Mouse (Mus musculus): Measurements from ENCODE around the gene Il2ra.
A peak's percentile ranks its signal among the peaks of the same experiment; 100 is the strongest.

The Il2ra gene

DNA sequence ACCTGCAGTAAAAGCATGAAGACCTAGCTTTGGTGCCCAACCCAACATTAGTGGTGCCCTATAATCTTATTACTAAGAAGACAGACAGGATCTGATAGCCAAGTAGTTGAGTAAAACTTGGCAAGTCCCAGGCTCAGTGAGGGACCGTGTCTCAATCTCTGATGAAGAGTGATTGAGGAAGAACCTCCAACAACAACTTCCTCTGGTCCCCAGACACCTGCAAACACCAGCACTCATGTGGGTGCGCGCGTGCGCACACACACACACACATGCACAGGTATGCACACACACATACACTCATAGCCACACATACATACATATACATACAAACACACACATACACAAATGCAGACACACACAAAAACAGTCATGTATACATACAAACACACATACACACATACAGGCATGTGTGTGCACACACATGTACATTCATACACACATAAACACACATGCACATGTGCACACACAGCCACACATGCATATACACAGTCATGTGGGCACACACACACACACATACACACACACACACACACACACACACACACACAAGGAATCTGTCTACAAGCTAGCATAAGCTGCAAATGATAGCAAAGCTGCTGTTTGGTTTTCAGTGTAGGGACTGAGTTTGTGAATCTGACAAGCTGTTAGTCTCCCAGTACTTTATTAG, 7.0 kb upstream of the Il2ra start:
- peak; percentile 50 for DNase-seq (ENCODE audit: low read depth, low spot score)

GRCm38 (mm10) chr2:11636138-11636480, 6.5 kb upstream of the Il2ra start:
- no peak for DNase-seq (ENCODE audit: low read depth, low spot score)
- H3K36me3 ChIP-seq (ENCODE audit: control insufficient read depth, insufficient read depth, low read length, poor library complexity, severe bottlenecking): no peaks in the 10 kb centered on the region
- no peaks in the 10 kb centered on the region for H3K27me3 ChIP-seq (ENCODE audit: control insufficient read depth, insufficient read depth, low read length, poor library complexity, severe bottlenecking)

More for the DNA sequence above, 7.0 kb upstream of the Il2ra start:
- H3K27me3 ChIP-seq (ENCODE audit: control insufficient read depth, insufficient read depth, low read length, poor library complexity, severe bottlenecking): no peaks in the 10 kb centered on the region
- no peaks in the 10 kb centered on the region for H3K36me3 ChIP-seq (ENCODE audit: control insufficient read depth, insufficient read depth, low read length, poor library complexity, severe bottlenecking)

DNA sequence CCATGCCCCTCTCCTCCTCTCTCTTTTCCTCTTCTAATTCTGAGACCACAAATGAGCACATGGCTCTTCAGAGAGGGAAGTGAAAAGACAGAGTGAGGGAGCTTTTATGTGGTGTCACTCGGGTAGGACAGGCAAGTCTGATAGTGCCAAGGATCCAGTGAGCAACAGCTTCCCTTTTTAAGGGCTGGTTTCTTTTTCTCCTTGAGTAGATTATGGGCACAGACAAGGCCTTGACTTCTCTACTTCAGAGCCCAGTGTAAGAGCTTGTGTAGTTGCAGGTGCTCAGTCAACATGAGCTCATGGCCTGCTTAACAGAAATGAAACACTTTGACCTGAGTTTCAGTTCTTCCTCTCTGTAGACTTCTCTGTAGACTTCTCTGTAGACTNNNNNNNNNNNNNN, 5.5 kb upstream of the Il2ra start:
- peak; percentile 86 for DNase-seq (ENCODE audit: low read depth, low spot score)
- Histone ChIP-seq H3K27me3 (ENCODE audit: control insufficient read depth, insufficient read depth, low read length, poor library complexity, severe bottlenecking) (no peaks in the 10 kb centered on the region), H3K36me3 (ENCODE audit: control insufficient read depth, insufficient read depth, low read length, poor library complexity, severe bottlenecking) (no peaks in the 10 kb centered on the region)

GRCm38 (mm10) chr2:11644057-11644456, 1.4 kb downstream of the Il2ra start:
- Histone ChIP-seq H3K27me3 (ENCODE audit: control insufficient read depth, insufficient read depth, low read length, poor library complexity, severe bottlenecking) (no peaks in the 10 kb centered on the region), H3K36me3 (ENCODE audit: control insufficient read depth, insufficient read depth, low read length, poor library complexity, severe bottlenecking) (no peaks in the 10 kb centered on the region)
- no peak for DNase-seq (ENCODE audit: low read depth, low spot score)

GRCm38 (mm10) chr2:11645297-11645696, 2.7 kb downstream of the Il2ra start:
- Histone ChIP-seq H3K27me3 (ENCODE audit: control insufficient read depth, insufficient read depth, low read length, poor library complexity, severe bottlenecking) (no peaks in the 10 kb centered on the region), H3K36me3 (ENCODE audit: control insufficient read depth, insufficient read depth, low read length, poor library complexity, severe bottlenecking) (no peaks in the 10 kb centered on the region)
- DNase-seq (ENCODE audit: low read depth, low spot score): no peak

GRCm38 (mm10) chr2:11651476-11651875, 8.9 kb downstream of the Il2ra start:
- no peaks in the 10 kb centered on the region for H3K36me3 ChIP-seq (ENCODE audit: control insufficient read depth, insufficient read depth, low read length, poor library complexity, severe bottlenecking)
- DNase-seq (ENCODE audit: low read depth, low spot score): no peak
- no peaks in the 10 kb centered on the region for H3K27me3 ChIP-seq (ENCODE audit: control insufficient read depth, insufficient read depth, low read length, poor library complexity, severe bottlenecking)

GRCm38 (mm10) chr2:11652196-11652595, 9.6 kb downstream of the Il2ra start:
- no peaks in the 10 kb centered on the region for H3K36me3 ChIP-seq (ENCODE audit: control insufficient read depth, insufficient read depth, low read length, poor library complexity, severe bottlenecking)
- DNase-seq (ENCODE audit: low read depth, low spot score): no peak
- H3K27me3 ChIP-seq (ENCODE audit: control insufficient read depth, insufficient read depth, low read length, poor library complexity, severe bottlenecking): no peaks in the 10 kb centered on the region

GRCm38 (mm10) chr2:11652780-11653179, 10.2 kb downstream of the Il2ra start:
- H3K27me3 ChIP-seq (ENCODE audit: control insufficient read depth, insufficient read depth, low read length, poor library complexity, severe bottlenecking): no peaks in the 10 kb centered on the region
- no peak for DNase-seq (ENCODE audit: low read depth, low spot score)
- no peaks in the 10 kb centered on the region for H3K36me3 ChIP-seq (ENCODE audit: control insufficient read depth, insufficient read depth, low read length, poor library complexity, severe bottlenecking)

DNA sequence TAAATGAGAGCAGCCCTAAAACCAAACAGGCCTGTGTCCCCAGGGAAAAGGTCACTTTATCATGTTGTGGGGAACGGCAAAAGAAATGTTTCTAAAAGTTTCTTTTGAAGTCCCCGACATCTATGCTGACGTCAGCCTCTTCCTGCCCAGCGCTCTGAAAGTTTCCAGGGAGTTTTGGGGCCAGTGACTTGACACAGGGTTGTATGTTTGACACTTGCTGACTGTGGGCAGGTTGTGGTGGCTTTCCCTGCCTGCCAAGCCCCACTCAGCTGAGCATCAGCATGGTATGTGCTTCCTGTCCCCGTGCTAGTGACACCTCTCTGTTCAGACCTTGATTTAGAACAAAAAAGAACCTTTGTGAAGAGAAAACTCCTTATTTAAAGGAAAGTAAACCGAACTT, 10.7 kb downstream of the Il2ra start:
- DNase-seq (ENCODE audit: low read depth, low spot score): peak; percentile 89

GRCm38 (mm10) chr2:11653780-11654179, 11.2 kb downstream of the Il2ra start:
- no peaks in the 10 kb centered on the region for H3K27me3 ChIP-seq (ENCODE audit: control insufficient read depth, insufficient read depth, low read length, poor library complexity, severe bottlenecking)
- peak; percentile 52 for DNase-seq (ENCODE audit: low read depth, low spot score)
- no peaks in the 10 kb centered on the region for H3K36me3 ChIP-seq (ENCODE audit: control insufficient read depth, insufficient read depth, low read length, poor library complexity, severe bottlenecking)

More for the DNA sequence above, 10.7 kb downstream of the Il2ra start:
- no peaks in the 10 kb centered on the region for H3K27me3 ChIP-seq (ENCODE audit: control insufficient read depth, insufficient read depth, low read length, poor library complexity, severe bottlenecking)
- no peaks in the 10 kb centered on the region for H3K36me3 ChIP-seq (ENCODE audit: control insufficient read depth, insufficient read depth, low read length, poor library complexity, severe bottlenecking)

DNA sequence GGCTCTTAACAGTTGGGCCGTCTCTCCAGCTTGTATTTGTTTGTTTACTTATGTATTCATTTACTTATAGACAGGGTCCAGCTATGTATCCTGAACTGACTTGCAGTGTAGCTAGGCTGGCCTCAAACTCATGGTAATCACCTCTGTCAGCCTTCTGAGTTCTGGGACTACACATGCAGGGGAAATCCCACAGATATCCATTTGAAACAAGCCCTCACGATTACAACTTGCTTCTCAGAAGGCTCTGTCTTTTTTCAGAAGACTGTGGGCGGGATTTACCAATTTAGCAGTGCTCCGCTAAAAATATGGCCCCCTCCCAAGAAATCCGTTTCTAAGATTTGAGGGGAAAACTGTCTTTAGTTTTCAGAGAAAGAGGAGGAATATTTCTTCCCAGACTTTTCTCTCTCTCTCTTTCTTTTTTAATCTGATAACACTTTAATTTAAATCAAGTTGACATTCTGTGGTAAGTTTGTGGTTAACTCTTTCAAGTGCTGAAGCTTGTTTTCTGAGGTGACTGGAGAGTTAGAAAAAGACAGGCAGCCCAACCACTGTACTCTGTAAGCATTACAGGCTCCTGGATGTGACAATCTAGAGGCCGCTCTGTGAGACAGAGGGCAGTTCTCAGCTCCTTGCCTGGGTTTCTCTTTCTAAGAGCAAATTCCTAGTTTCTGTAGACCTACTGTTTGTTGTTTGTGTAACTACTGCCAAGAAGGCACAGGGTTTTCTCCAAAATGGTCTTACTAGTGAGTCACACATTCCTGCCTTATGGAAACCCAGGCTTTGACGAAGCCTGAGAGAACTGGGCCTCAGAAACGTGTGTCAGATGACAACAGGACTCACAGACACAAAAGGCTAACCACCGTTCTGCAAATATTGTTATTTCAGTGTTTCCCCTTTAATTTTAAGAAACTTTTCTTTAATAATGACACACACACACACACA, 12.7 kb downstream of the Il2ra start:
- no peak for DNase-seq (ENCODE audit: low read depth, low spot score)
- H3K36me3 ChIP-seq (ENCODE audit: control insufficient read depth, insufficient read depth, low read length, poor library complexity, severe bottlenecking): no peaks in the 10 kb centered on the region
- H3K27me3 ChIP-seq (ENCODE audit: control insufficient read depth, insufficient read depth, low read length, poor library complexity, severe bottlenecking): no peaks in the 10 kb centered on the region

GRCm38 (mm10) chr2:11657581-11657980, 15.0 kb downstream of the Il2ra start:
- no peaks in the 10 kb centered on the region for H3K27me3 ChIP-seq (ENCODE audit: control insufficient read depth, insufficient read depth, low read length, poor library complexity, severe bottlenecking)
- no peak for DNase-seq (ENCODE audit: low read depth, low spot score)
- H3K36me3 ChIP-seq (ENCODE audit: control insufficient read depth, insufficient read depth, low read length, poor library complexity, severe bottlenecking): no peaks in the 10 kb centered on the region

DNA sequence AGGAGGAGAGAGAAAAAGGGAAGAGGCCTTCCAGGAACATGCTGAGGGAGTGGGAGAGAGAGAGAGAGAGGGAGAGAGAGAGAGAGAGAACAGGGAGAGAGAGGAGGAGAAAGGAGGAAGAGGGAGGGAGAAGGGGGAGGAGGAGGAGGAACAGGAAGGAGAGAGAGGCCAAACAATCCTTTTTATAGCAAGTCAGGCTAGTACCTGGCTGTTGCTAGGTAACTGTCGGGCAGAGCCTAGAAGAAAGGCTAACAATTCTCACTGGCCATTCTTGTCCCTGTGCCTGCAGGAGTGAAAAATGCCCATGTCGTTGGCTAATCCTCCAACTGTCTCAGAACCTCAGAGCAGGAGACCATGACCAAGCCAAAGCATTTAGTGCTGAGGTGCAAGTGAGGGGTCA, 16.7 kb downstream of the Il2ra start:
- DNase-seq (ENCODE audit: low read depth, low spot score): no peak

DNA sequence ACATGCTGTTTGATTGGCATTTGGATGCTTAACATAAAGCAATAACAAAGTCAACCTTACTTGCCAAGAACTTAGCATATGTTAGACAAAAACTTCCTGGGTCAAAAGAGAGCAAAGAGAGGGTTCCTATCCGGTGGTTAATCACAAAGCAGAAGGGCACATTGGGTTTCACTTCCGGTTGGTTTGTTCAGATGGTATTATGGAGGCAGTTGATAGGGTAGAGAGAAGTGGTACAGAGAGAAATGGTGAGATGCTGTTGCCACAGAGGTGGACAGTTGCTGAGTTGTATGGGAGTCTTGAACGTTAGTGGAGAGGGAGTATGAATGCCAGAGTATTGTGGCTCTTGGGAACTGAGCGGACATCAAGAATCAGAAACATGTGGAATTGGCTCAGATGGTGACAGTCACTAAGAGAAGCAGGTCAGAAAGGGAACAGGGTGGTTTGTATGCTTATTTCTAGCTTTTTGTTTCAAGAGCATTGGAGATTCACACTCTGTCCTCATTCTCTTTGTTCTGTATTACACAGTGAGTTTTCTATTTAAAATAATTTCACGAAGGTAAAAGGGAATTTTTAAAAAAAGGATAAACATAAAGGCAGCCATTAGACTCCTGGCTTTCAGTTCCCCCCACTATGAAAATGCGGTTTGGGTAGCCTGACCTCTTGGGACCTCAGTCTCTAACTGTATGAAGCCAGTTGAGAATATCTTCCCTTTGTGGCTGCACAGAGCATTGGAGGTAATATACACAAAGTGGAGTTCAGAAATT, 19.7 kb downstream of the Il2ra start:
- peak; percentile 74 for DNase-seq (ENCODE audit: low read depth, low spot score)
- Histone ChIP-seq H3K36me3 (ENCODE audit: control insufficient read depth, insufficient read depth, low read length, poor library complexity, severe bottlenecking) (no peaks in the 10 kb centered on the region), H3K27me3 (ENCODE audit: control insufficient read depth, insufficient read depth, low read length, poor library complexity, severe bottlenecking) (no peaks in the 10 kb centered on the region)

More for the DNA sequence above, 16.7 kb downstream of the Il2ra start:
- no peaks in the 10 kb centered on the region for H3K27me3 ChIP-seq (ENCODE audit: control insufficient read depth, insufficient read depth, low read length, poor library complexity, severe bottlenecking)
- H3K36me3 ChIP-seq (ENCODE audit: control insufficient read depth, insufficient read depth, low read length, poor library complexity, severe bottlenecking): no peaks in the 10 kb centered on the region

GRCm38 (mm10) chr2:11662907-11663230, 20.3 kb downstream of the Il2ra start:
- no peaks in the 10 kb centered on the region for H3K36me3 ChIP-seq (ENCODE audit: control insufficient read depth, insufficient read depth, low read length, poor library complexity, severe bottlenecking)
- H3K27me3 ChIP-seq (ENCODE audit: control insufficient read depth, insufficient read depth, low read length, poor library complexity, severe bottlenecking): no peaks in the 10 kb centered on the region
- DNase-seq (ENCODE audit: low read depth, low spot score): no peak

All from splenic B cell, adult 2 months (primary cell).